Mouse (Mus musculus): ENCODE measurements around the gene Atxn3. TPM values are rescaled to one million over a fixed set of nuclear protein-coding genes. Genes with fewer than 3 reads are reported as not detected.
A peak's percentile ranks its signal among the peaks of the same experiment; 100 is the strongest.

Gene Atxn3
- polyA plus RNA-seq, 1 experiment from 2014 or later = 14.6 TPM

DNA sequence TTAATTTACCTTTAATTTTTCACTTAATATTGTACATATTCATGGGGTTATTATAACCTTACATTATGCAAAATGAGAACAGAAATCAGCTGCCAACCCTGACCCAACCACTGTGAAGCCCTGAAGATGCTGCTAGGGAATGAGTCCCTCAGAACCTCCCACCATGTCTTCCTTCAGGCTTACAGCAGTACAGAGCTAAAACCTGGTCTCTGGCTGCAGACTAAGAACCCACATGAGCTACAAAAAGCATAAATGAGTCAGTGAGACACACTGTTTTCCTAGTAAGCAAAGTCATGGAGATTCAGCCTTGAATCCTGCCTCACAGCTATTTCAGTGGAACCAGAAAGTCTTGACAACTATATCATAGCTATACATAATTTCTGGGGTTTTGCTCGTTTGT lies 29.6 kb downstream of the Atxn3 start:
- ATAC-seq (ENCODE audit: low FRiP score) (no peak), DNase-seq (ENCODE audit: low spot score) (no peak)
- H3K27me3 ChIP-seq (ENCODE audit: control insufficient read depth, insufficient read depth, low read length) = no peaks in the 10 kb centered on the region
- no peak overlapping the region for H3K4me2 ChIP-seq (replicated peaks)
- no peak overlapping the region for H3K4me3 ChIP-seq (replicated peaks; ENCODE audit: low read length)
- no peaks in the 10 kb centered on the region for H3K9me3 ChIP-seq (ENCODE audit: control insufficient read depth, low read length)
- no peak overlapping the region for H3K9ac ChIP-seq
- no peak overlapping the region for H3K27ac ChIP-seq
- H3K4me1 ChIP-seq (replicated peaks; ENCODE audit: control insufficient read depth, insufficient read depth, low read length) = no peaks in the 10 kb centered on the region
- peaks cover 92% of the 10 kb centered on the region for H3K36me3 ChIP-seq (replicated peaks; ENCODE audit: control insufficient read depth, insufficient read depth)
- WGBS = 88% methylated on average over 1 of the region's 1 CpGs

- Histone ChIP-seq H3K36me3 (replicated peaks; ENCODE audit: control insufficient read depth, insufficient read depth) (peaks cover 77% of the 10 kb centered on the region), H3K27me3 (ENCODE audit: control insufficient read depth, insufficient read depth, low read length) (no peaks in the 10 kb centered on the region), H3K4me1 (replicated peaks; ENCODE audit: control insufficient read depth, insufficient read depth, low read length) (no peaks in the 10 kb centered on the region), H3K4me2 (replicated peaks) (no peak overlapping the region), H3K4me3 (replicated peaks; ENCODE audit: low read length) (no peak overlapping the region), H3K9ac (no peak overlapping the region), H3K27ac (no peak overlapping the region), H3K9me3 (ENCODE audit: control insufficient read depth, low read length) (no peaks in the 10 kb centered on the region)
- no peak for ATAC-seq (ENCODE audit: low FRiP score)
- DNase-seq (ENCODE audit: low spot score) = no peak
- WGBS = 87% methylated on average over 6 of the region's 6 CpGs
Observed at GRCm38 (mm10) chr12:101922313-101922712, 35.7 kb downstream of the Atxn3 start.

- Histone ChIP-seq H3K4me3 (replicated peaks; ENCODE audit: low read length) (no peak overlapping the region), H3K4me2 (replicated peaks) (no peak overlapping the region), H3K4me1 (replicated peaks; ENCODE audit: control insufficient read depth, insufficient read depth, low read length) (no peaks in the 10 kb centered on the region), H3K27ac (no peak overlapping the region), H3K27me3 (ENCODE audit: control insufficient read depth, insufficient read depth, low read length) (no peaks in the 10 kb centered on the region), H3K9me3 (ENCODE audit: control insufficient read depth, low read length) (no peaks in the 10 kb centered on the region), H3K36me3 (replicated peaks; ENCODE audit: control insufficient read depth, insufficient read depth) (peaks cover 53% of the 10 kb centered on the region), H3K9ac (no peak overlapping the region)
- ATAC-seq (ENCODE audit: low FRiP score) = no peak
- DNase-seq (ENCODE audit: low spot score) = no peak
- WGBS = 84% methylated on average over 3 of the region's 3 CpGs
Observed at GRCm38 (mm10) chr12:101919847-101920246, 38.2 kb downstream of the Atxn3 start.

GRCm38 (mm10) chr12:101917165-101917564 lies 40.9 kb downstream of the Atxn3 start:
- H3K4me1 ChIP-seq (replicated peaks; ENCODE audit: control insufficient read depth, insufficient read depth, low read length) = peaks cover 4% of the 10 kb centered on the region; the same call in 1 of the 2 replicates
- no peak overlapping the region for H3K9ac ChIP-seq
- no peak overlapping the region for H3K4me2 ChIP-seq (replicated peaks)
- ATAC-seq (ENCODE audit: low FRiP score) (no peak), DNase-seq (ENCODE audit: low spot score) (no peak)
- H3K36me3 ChIP-seq (replicated peaks; ENCODE audit: control insufficient read depth, insufficient read depth) = peaks cover 26% of the 10 kb centered on the region
- no peak overlapping the region for H3K27ac ChIP-seq
- H3K4me3 ChIP-seq (replicated peaks; ENCODE audit: low read length) = no peak overlapping the region
- H3K27me3 ChIP-seq (ENCODE audit: control insufficient read depth, insufficient read depth, low read length) = no peaks in the 10 kb centered on the region
- H3K9me3 ChIP-seq (ENCODE audit: control insufficient read depth, low read length) = no peaks in the 10 kb centered on the region

DNA sequence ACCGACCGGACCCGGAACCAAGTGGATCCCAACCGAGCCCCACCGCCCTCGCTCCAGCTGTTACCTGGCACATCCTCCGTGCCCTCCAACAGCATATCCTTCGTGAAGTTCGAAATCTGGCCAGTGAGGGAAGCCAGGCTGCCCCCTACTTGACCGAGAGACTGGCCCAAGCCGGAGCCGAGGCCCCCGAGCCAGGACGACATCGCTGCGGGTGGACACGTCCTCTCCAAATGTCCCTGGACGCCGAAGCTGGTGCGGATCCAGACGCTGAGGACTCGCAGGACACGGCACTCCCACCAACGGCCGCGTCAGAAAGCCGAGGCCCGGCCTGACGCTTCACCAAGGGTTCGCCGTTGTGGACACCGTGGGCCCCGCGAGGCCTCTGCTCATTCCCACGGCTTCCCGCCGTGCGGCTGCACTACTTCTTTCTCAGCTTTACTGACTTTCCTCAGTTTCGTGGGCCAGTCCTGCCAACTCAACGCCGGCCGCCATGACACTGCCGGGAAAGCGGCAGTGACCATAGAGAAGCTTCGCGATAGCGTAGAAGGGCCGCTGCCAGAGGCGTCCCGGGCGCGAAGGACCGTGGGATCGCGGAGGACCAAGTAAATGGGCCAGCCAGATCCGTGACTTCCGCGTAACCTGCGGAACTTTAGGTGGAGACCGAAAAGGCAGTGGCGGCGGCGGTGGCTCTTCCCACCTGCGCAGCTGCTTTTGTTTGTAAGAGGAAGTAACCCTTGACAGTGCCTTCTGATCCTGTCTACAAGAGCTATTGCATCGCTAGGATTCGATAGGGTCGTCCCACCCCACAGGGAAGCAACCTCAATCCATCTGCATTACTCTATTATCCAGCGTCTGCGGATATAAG lies 45.2 kb downstream of the Atxn3 start, which contains the start of gene Trip11:
TSS of gene Trip11 (minus strand) at position 642 of the 865 bp plus-strand sequence.
- Histone ChIP-seq H3K4me1 (replicated peaks; ENCODE audit: control insufficient read depth, insufficient read depth, low read length) (peaks cover 16% of the 10 kb centered on the region), H3K9me3 (ENCODE audit: control insufficient read depth, low read length) (no peaks in the 10 kb centered on the region), H3K27ac (peak within 1 kb of the TSS; percentile 84), H3K36me3 (replicated peaks; ENCODE audit: control insufficient read depth, insufficient read depth) (peaks cover 14% of the 10 kb centered on the region; the same call in 1 of the 2 replicates), H3K27me3 (ENCODE audit: control insufficient read depth, insufficient read depth, low read length) (no peaks in the 10 kb centered on the region), H3K9ac (peak within 1 kb of the TSS; percentile 86), H3K4me3 (replicated peaks; ENCODE audit: low read length) (peak within 1 kb of the TSS; percentile 79), H3K4me2 (replicated peaks) (peak within 1 kb of the TSS; percentile 68)
- DNase-seq (ENCODE audit: low spot score) (peak; percentile 89), ATAC-seq (ENCODE audit: low FRiP score) (peak; percentile 97)
- WGBS = under 1% methylated on average over 69 of the region's 69 CpGs

DNA sequence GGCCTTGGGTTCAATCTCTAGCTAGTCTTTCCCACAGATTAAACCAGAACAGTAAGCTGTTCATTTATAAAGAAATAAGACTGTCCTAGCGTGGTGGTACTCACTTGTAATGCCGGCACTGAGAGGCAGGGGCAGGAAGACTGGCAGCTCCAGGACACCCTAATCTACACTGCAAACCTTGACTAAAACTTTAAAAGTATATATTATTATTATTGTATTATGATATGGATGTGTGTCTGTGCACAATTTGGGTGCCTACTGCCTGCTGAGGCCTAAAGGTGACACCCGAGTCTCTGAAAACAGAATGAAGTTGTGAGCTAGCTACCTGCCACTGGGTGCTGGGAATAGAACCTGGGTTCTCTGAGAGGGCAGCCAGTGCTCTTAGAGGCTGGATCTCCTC lies 46.7 kb downstream of the Atxn3 start:
- Histone ChIP-seq H3K9me3 (ENCODE audit: control insufficient read depth, low read length) (no peaks in the 10 kb centered on the region), H3K27ac (no peak overlapping the region), H3K4me1 (replicated peaks; ENCODE audit: control insufficient read depth, insufficient read depth, low read length) (peaks cover 16% of the 10 kb centered on the region), H3K9ac (peak overlapping the region; percentile 86; the same call in 1 of the 2 replicates), H3K4me3 (replicated peaks; ENCODE audit: low read length) (peak overlapping the region; percentile 79; the same call in 1 of the 2 replicates), H3K27me3 (ENCODE audit: control insufficient read depth, insufficient read depth, low read length) (no peaks in the 10 kb centered on the region), H3K4me2 (replicated peaks) (peak overlapping the region; percentile 68), H3K36me3 (replicated peaks; ENCODE audit: control insufficient read depth, insufficient read depth) (peaks cover 14% of the 10 kb centered on the region; the same call in 1 of the 2 replicates)
- WGBS = 90% methylated on average over 3 of the region's 3 CpGs
- DNase-seq (ENCODE audit: low spot score) (no peak), ATAC-seq (ENCODE audit: low FRiP score) (no peak)

GRCm38 (mm10) chr12:101910360-101910759 lies 47.7 kb downstream of the Atxn3 start:
- H3K27me3 ChIP-seq (ENCODE audit: control insufficient read depth, insufficient read depth, low read length) = no peaks in the 10 kb centered on the region
- no peak overlapping the region for H3K9ac ChIP-seq
- no peak overlapping the region for H3K4me2 ChIP-seq (replicated peaks)
- peaks cover 22% of the 10 kb centered on the region; the same call in 1 of the 2 replicates for H3K36me3 ChIP-seq (replicated peaks; ENCODE audit: control insufficient read depth, insufficient read depth)
- WGBS = 97% methylated on average over 6 of the region's 6 CpGs
- H3K4me1 ChIP-seq (replicated peaks; ENCODE audit: control insufficient read depth, insufficient read depth, low read length) = peaks cover 16% of the 10 kb centered on the region
- DNase-seq (ENCODE audit: low spot score) = no peak
- no peaks in the 10 kb centered on the region for H3K9me3 ChIP-seq (ENCODE audit: control insufficient read depth, low read length)
- H3K4me3 ChIP-seq (replicated peaks; ENCODE audit: low read length) = no peak overlapping the region
- H3K27ac ChIP-seq = no peak overlapping the region
- no peak for ATAC-seq (ENCODE audit: low FRiP score)

GRCm38 (mm10) chr12:101905817-101906216 lies 52.2 kb downstream of the Atxn3 start:
- H3K4me3 ChIP-seq (replicated peaks; ENCODE audit: low read length) = no peak overlapping the region
- no peak overlapping the region for H3K4me2 ChIP-seq (replicated peaks)
- no peaks in the 10 kb centered on the region for H3K27me3 ChIP-seq (ENCODE audit: control insufficient read depth, insufficient read depth, low read length)
- no peaks in the 10 kb centered on the region for H3K9me3 ChIP-seq (ENCODE audit: control insufficient read depth, low read length)
- DNase-seq (ENCODE audit: low spot score) = no peak
- no peaks in the 10 kb centered on the region for H3K4me1 ChIP-seq (replicated peaks; ENCODE audit: control insufficient read depth, insufficient read depth, low read length)
- ATAC-seq (ENCODE audit: low FRiP score) = no peak
- 96% methylated on average over 12 of the region's 12 CpGs for WGBS
- no peak overlapping the region for H3K27ac ChIP-seq
- peaks cover 30% of the 10 kb centered on the region; the same call in 1 of the 2 replicates for H3K36me3 ChIP-seq (replicated peaks; ENCODE audit: control insufficient read depth, insufficient read depth)
- H3K9ac ChIP-seq = no peak overlapping the region

DNA sequence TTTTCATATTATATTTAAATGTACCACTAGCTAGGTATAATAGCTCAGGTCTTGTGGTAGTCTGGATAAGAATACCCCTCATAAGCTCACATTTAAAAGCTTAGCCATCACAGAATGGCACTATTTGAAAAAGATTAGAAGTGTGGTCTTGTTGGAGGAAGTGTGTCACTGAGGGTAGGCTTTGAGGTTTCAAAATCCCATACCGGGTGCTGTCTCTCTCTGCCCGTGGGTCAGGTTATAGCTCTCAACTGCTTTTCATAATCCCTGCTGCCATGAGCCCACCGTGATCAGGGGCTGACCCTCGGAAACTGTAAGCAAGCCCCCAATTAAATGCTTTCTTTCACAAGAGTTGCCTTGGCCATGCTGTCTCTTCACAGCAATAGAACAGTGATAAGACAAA lies 53.1 kb downstream of the Atxn3 start:
- no peak overlapping the region for H3K4me2 ChIP-seq (replicated peaks)
- DNase-seq (ENCODE audit: low spot score) (no peak), ATAC-seq (ENCODE audit: low FRiP score) (no peak)
- H3K27ac ChIP-seq = no peak overlapping the region
- no peak overlapping the region for H3K9ac ChIP-seq
- H3K36me3 ChIP-seq (replicated peaks; ENCODE audit: control insufficient read depth, insufficient read depth) = peaks cover 30% of the 10 kb centered on the region
- no peaks in the 10 kb centered on the region for H3K9me3 ChIP-seq (ENCODE audit: control insufficient read depth, low read length)
- no peaks in the 10 kb centered on the region for H3K4me1 ChIP-seq (replicated peaks; ENCODE audit: control insufficient read depth, insufficient read depth, low read length)
- no peak overlapping the region for H3K4me3 ChIP-seq (replicated peaks; ENCODE audit: low read length)
- 94% methylated on average over 4 of the region's 4 CpGs for WGBS
- no peaks in the 10 kb centered on the region for H3K27me3 ChIP-seq (ENCODE audit: control insufficient read depth, insufficient read depth, low read length)

All from hindbrain, embryonic 14.5 days (tissue).